Mouse (Mus musculus): ENCODE results near the gene Pigf.

GRCm38 (mm10) chr17:86947840-86948796, 77.1 kb downstream of the Pigf start, which contains the start of gene Atp6v1e2:
- TF ChIP-seq CTCF (IDR thresholded peaks at IDR 0.05; ENCODE audit: extremely low read depth, insufficient read length, insufficient replicate concordance, low read depth, low read length) (no peak), POLR2A (IDR thresholded peaks at IDR 0.05; ENCODE audit: low read depth, low read length) (no peak)

Measured in small intestine, adult 2 months (tissue).